Mouse (Mus musculus) urinary bladder, postnatal 10 days (tissue): ENCODE results near the gene Smpd3.
"Not testable (repeated sequence)": the region's sequence is repeated elsewhere in the genome, so short reads cannot be mapped to it uniquely, and the experiment has no call there.

Experiments
- DNase-seq: peaks from one replicate; pipeline ENCODE4 v3.0.0; 2022; ENCODE audit warnings: low spot score

The Smpd3 gene

DNA sequence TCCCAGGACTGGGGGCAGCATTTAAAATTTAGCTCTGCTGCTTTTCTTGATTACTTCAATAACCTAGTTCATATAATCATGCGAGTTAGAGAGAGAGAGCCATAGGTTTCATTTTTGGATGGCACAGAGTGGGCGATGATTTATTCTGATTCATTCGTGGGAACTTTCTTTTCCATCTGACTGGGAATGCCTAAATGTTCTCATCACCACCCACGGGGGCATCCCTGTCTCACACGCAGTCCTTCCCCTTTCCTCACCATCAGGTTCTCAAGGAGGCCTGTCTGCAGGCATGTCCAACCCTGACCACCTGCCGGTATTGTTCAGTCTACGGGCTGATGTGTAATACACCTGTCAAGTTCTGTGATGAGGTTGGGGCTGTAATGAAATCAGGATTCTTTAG, 16.4 kb downstream of the Smpd3 start:
- no peak for DNase-seq

DNA sequence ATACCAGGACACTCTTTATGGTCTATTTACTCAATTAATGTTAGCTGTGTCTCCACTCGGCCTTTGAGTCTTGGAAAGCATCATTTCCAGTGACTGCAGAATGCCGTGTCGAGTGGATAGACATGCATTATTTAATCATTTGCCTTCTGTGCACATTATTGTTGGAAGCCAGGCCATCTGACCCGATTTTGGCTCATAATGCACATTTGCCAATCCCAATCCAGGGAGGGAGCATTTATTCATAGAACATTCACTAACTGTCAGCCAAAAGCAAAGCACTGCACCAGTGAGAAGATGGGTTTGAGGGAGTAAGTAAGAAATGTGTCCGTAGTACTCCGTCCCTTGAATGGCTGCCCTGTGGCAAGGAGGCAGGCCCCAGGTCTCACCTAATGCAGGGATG, 17.8 kb downstream of the Smpd3 start:
- DNase-seq: no peak

- DNase-seq: no peak
These were observed 20.7 kb downstream of the Smpd3 start for GRCm38 (mm10) chr8:106317091-106317490.

GRCm38 (mm10) chr8:106316506-106316905, 21.3 kb downstream of the Smpd3 start:
- DNase-seq: no peak

DNA sequence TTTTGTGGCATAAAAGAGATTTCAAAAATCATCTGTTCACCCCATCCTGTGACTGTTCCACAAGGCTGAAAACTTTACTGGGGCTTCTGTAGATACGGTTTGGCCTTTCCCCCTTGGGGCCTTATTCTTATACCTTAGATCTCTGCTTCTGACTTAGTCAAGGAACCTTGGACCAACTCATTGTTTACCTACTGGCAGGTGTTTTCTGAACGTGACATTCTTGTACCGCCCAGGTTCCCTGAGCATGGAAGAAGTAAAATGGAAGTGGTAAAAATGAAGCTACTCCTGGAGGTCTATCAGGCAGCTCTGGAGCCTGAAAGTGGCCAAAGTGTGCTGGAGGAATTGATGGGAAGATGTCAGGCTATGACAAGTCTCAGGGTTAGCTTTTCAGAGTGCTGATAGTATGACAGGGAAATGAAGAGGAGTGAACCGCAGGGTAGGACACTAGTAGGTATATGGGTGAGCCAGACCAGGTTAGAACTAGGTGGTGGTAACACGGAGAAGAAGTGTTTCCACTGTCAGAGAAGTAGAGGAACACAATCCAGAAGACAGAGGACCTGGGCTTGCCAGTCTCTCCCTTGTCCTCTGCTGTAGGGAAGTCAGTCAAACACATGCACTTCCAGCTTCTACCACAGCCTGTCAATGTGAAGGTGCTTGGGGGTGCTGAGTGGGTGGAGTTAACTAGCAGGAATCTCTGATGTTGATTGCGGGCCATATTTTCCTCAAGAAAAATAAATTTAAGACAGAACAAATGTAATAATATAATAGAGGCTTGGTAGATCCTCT, 22.2 kb downstream of the Smpd3 start:
- no peak for DNase-seq

GRCm38 (mm10) chr8:106313799-106314198, 24.0 kb downstream of the Smpd3 start:
- no peak for DNase-seq

DNA sequence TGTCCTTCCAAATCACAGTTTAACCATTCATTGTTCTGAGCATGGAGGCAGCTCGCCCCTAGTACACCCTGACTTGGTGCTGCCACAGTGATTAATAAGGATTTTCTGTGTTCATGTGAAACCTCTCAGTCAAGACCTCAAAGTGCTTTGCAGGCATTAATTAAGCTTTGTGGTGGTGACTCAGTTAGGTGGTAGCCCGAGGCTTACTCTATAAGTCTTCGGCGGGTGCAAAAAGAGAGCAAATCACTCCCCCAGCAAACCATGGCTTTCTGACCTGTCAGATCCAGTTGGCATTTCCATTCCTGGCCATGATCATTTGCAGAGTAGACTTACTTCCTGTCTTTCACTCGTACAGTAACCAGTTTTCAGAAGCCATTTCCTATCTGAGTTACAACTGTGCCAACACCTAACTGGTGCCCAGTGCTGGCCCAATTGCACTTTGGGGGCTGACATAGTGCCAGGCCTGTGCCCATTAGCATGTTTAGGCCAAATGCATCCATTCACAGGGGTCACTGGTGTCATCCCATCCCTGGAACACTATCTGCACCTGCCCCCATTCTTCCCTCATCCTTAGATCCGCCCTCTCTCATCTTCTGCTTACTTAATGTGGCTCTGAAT, 24.6 kb downstream of the Smpd3 start:
- DNase-seq: no peak

DNA sequence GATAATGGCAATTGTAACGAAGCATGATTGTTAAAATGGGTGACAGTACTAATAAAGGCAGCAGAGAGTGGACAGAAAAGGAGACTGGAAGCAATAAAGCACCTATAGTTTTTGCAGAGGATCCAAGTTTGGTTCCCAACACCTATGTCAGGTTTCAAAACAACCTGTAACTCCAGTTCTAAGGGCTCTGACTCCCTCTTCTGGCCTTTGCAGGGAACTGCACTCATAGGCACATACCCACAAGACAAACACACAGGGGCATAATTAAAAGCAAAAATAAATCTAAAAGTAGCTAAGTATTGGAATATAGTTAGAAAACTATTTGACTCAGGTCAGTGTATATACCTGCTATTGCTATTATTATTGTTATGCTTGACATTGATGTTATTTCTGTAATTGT, 25.8 kb downstream of the Smpd3 start:
- no peak for DNase-seq

GRCm38 (mm10) chr8:106310026-106310652, 27.6 kb downstream of the Smpd3 start:
- no peak for DNase-seq

- DNase-seq: not testable (repeated sequence)
These were observed 29.6 kb downstream of the Smpd3 start for GRCm38 (mm10) chr8:106308082-106308786.

DNA sequence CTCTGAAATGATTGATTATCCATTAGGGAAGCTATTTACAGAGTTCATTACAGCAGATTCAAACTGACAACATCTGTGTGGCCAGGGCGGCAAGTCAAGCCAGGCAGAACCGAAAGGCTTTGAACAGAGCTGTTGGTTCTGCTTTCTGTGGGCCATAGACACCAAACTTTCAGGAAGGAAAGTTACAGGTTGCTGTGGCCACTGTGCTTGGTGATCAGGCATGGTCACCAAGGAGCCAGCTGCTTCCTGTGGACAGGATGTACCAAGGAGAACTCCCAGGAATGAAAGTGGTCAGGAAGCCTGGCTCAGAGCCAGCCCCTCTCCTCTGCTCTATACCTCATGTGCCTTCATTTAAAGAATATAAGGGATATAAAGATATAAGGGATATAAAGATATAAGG, 30.2 kb downstream of the Smpd3 start:
- no peak for DNase-seq

GRCm38 (mm10) chr8:106306711-106307248, 31.0 kb downstream of the Smpd3 start:
- DNase-seq: not testable (repeated sequence)

GRCm38 (mm10) chr8:106306076-106306475, 31.7 kb downstream of the Smpd3 start:
- DNase-seq: no peak

DNA sequence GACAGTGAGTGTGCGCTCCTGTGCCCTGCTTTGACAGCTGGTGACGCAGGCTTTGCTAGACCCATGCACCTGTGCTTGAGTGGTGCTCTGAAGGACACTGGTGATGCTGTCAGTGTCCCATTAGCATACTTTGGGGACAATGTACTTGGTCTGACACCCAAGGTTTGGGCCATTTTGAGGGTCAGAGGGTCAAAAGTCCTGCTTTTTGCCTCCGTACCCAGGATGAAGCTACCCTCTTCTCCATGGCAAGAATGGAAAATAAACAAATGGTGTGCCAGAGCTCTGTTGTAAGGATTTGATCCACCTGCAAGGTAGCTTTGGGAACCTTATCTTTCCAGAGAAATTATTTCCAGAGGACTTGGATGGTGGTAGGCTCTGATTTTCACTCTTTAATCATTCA, 32.5 kb downstream of the Smpd3 start:
- no peak for DNase-seq

DNA sequence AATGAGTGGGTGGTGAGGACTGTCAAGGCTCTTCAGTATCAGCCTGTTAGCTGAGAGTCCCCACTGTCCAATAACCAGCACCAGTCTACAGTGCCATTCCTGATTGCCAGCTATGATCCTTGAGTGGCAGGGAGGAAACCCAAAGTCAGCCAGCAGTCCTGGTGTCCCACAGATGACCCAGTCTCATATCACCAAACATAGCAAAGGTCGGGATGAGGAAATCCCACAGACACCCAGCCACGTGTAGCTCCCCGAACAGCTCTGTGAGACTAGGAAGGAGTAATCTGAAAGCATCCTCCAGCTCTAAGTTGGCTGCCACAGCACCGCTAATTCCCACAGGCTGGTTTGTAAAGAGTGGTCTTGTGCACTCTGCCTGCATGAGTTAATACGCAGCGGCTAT, 33.5 kb downstream of the Smpd3 start:
- no peak for DNase-seq

DNA sequence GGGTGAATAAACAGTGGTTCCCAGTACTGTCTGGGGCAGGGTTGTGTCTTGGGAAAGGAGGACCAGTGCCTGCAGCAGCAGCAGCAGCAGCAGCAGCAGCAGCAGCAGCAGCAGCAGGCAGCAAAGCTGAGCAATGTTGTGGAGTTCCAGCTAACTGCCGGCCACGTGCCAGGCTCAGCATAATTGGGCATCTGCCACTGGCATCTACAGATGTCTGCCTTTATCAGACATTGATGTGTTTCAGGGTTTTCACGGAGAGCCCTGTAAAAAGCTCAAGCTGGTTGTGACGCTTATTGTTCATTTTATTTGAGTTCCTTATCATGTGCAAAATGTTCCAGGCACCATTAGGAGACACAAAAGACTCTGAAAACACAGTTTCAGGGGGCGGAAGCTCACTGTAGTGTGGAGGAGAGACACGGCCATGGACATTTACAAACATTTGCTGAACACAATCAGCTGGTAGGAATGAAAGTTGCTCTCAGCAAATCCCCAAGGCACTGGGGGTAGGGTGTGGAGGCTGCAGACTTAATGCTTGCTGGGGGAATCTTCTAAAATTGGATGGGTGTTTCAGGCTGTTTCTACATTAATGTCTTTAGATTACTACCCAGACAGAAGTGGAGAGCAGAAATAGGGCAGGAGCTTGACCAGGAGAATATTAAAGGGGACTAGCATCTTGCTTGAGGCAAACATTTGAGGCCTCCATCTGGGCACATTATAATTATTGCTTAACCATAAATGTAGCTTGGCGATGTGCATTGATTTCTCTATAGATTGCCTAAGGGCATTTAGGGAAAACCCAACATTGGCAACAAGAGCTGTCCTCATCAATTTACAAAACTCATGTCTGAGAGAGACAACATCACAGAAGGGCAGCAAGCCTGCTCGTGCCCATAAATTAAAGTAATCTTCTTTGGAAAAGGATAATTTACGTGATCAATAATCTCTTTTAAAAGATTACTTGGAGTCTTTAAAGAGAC, 36.8 kb downstream of the Smpd3 start:
- DNase-seq: no peak

DNA sequence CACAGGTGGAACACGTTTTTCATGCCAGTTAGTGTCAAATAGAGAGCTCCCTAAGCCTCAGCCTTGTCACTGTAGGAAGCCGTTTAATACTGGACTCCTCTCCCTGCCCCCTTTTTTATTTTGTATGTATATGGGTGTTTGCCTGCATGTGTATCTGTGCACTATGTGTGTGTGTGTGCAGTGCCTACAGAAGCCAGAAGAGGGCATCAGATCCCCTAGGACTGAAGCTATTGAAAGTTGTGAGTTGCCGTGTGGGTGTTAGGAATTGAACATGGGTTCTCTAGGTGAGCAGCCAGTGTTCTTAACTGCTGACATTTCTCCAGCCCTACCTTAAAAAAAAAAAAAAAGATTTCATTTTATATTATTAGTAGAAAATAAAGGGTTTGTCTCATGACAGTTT, 38.1 kb downstream of the Smpd3 start:
- DNase-seq: no peak

GRCm38 (mm10) chr8:106298846-106299245, 38.9 kb downstream of the Smpd3 start:
- DNase-seq: no peak

DNA sequence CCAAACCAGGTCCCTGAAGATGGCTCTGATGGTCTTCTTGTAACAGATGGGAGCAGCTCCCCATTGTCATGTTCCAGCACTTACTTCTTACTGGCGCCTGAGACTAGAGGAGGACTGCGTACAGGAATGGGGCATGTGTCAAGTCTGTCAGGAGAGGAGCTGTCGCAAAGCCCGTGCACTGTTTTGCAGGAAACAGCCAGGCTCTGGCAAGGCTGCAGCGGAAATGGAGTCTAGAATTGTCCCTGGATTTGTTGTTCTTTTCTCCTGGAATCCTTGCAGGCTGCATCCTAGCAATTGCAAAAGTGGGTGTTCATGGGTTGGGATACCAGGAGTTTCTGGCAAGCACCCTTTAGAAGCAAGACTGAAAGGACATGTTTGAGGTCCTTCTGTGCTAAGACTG, 39.5 kb downstream of the Smpd3 start:
- DNase-seq: no peak

- no peak for DNase-seq
These were observed 45.0 kb downstream of the Smpd3 start for GRCm38 (mm10) chr8:106292484-106293396.
